Mouse (Mus musculus): ENCODE data around the gene Fam83d. TPM values are rescaled to one million over a fixed set of nuclear protein-coding genes. Genes with fewer than 3 reads are reported as not detected.
"Not testable (repeated sequence)": the region's sequence is repeated elsewhere in the genome, so short reads cannot be mapped to it uniquely, and the experiment has no call there.

Gene Fam83d
- polyA plus RNA-seq, 1 experiment, result 19.3 TPM

DNA sequence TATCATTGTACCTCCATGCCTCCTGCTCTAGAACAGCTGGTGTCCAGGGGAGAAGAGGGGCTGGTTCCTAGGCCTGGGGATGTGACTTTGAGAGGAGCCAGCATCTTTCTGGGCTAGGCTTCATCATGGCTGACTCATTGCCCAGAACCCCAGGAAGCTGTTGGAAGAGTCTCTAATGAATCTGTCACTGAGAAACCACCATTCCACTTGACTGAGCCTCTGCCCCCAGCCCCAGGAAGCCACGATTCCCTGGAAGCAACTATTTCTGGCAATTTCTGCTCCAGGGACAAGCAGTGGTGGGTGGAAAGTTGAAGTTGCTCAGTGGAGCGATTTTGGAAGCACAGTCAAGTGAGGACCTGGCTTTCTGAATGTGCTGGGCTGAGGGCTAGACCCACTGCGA lies 37.0 kb upstream of the Fam83d start:
- TF ChIP-seq POLR2A (IDR thresholded peaks at IDR 0.05; ENCODE audit: low read depth, low read length) (no peak), CTCF (IDR thresholded peaks at IDR 0.05; ENCODE audit: borderline replicate concordance, insufficient read depth, low read length) (no peak)
- H3K27ac ChIP-seq (ENCODE audit: insufficient read depth, low read length), result no peak overlapping the region
- H3K4me1 ChIP-seq (ENCODE audit: control insufficient read depth, insufficient read depth, low read length), result no peaks in the 10 kb centered on the region
- H3K4me3 ChIP-seq (ENCODE audit: insufficient read depth, low read length), result no peak overlapping the region

DNA sequence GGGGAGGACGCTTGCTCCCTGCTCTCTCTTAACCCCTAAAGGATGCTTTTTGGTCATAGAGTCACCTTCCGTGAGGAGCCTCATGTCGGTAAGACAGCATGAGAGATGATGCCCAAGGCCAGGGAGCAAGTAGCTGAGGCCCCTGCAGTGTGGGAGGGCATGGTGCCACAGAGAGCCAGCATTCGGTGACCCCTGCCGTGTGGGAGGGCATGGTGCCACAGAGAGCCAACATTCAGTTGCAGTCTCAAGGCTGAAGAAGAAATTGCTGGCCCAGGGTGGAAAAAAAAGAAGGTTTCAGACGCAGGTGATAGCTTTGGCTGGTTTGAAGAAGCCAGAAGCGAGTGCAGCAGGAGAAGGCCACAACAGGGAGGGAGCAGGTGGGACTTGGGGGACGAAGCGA lies 35.4 kb upstream of the Fam83d start:
- Histone ChIP-seq H3K4me1 (ENCODE audit: control insufficient read depth, insufficient read depth, low read length) (no peaks in the 10 kb centered on the region), H3K4me3 (ENCODE audit: insufficient read depth, low read length) (no peak overlapping the region), H3K27ac (ENCODE audit: insufficient read depth, low read length) (no peak overlapping the region)
- TF ChIP-seq CTCF (IDR thresholded peaks at IDR 0.05; ENCODE audit: borderline replicate concordance, insufficient read depth, low read length), result no peak
- no peak for TF ChIP-seq POLR2A (IDR thresholded peaks at IDR 0.05; ENCODE audit: low read depth, low read length)

DNA sequence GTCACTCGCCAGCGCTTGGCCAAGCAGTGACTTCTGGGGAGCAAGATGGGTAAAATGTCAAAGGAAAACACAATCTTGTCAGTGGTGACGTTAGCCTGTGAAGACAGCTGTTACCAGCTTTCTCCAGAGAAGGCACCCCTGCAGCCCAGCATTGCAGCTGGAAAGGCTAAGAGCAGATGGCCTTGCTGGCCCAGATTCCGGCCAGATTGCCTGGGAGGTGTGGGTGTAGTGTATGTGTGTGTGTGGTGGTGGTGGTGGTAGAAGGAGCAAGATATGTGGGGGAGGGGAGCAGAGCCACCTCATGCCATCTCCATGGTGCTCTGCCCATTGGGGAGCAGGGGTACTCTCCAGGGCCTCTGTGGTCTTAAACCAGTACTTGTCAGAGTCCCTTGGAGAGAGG lies 34.8 kb upstream of the Fam83d start:
- TF ChIP-seq CTCF (IDR thresholded peaks at IDR 0.05; ENCODE audit: borderline replicate concordance, insufficient read depth, low read length) (no peak), POLR2A (IDR thresholded peaks at IDR 0.05; ENCODE audit: low read depth, low read length) (no peak)
- H3K27ac ChIP-seq (ENCODE audit: insufficient read depth, low read length), result no peak overlapping the region
- no peaks in the 10 kb centered on the region for H3K4me1 ChIP-seq (ENCODE audit: control insufficient read depth, insufficient read depth, low read length)
- no peak overlapping the region for H3K4me3 ChIP-seq (ENCODE audit: insufficient read depth, low read length)

DNA sequence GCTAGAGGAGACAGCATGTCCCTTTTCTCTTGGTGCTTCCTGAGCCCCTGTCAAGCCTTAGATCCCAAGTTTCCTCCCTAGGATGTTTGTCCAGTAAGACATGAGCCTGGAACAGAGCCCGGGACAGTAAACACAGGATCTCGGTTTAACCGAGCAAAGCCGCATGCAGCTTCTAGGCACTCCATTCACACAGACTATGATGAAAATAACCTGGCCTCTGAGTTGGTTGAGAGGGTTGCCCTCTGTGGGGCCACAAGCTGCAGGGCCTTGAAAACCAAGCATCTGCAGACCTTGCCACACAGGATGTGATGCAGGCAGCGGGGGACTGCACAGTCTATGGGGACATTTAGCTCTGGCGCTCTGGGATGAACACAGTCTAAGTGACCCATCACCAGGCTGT lies 34.0 kb upstream of the Fam83d start:
- no peak for TF ChIP-seq POLR2A (IDR thresholded peaks at IDR 0.05; ENCODE audit: low read depth, low read length)
- no peak for TF ChIP-seq CTCF (IDR thresholded peaks at IDR 0.05; ENCODE audit: borderline replicate concordance, insufficient read depth, low read length)

DNA sequence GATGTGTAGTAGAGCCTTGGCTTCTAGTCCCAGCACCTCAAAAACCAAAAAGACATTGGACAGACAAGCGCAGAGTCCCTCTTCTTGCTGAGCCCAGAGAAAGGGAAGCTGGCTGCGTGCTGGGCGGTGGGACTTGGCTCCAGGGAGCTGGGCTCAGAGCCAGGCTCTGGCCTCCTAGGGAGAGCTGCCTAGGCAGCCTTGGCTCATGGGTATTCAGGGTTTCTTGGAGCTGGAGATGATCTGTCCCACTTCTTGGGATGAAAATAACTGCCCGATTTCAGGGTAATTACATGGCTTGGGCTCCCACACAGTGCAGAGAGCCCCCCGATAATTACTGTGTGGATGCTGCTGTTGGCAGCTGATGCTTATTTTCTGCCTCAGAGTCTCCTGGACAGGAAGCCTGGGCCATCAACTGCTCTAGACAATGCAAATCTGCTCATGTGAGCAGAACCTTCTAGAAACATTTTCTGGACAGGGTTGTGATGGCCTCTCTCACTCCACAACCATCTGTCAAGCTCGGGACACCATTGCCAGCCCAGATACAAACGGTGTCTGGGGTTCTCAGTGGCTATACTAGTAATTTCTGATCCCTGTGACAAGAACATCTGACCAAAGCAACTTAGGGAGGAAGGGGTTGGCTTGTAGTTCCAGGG lies 33.3 kb upstream of the Fam83d start:
- no peak overlapping the region for H3K27ac ChIP-seq (ENCODE audit: insufficient read depth, low read length)
- no peaks in the 10 kb centered on the region for H3K4me1 ChIP-seq (ENCODE audit: control insufficient read depth, insufficient read depth, low read length)
- TF ChIP-seq POLR2A (IDR thresholded peaks at IDR 0.05; ENCODE audit: low read depth, low read length) (no peak), CTCF (IDR thresholded peaks at IDR 0.05; ENCODE audit: borderline replicate concordance, insufficient read depth, low read length) (no peak)

More for the DNA sequence above, 34.0 kb upstream of the Fam83d start:
- H3K27ac ChIP-seq (ENCODE audit: insufficient read depth, low read length), result no peak overlapping the region
- no peak overlapping the region for H3K4me3 ChIP-seq (ENCODE audit: insufficient read depth, low read length)
- no peaks in the 10 kb centered on the region for H3K4me1 ChIP-seq (ENCODE audit: control insufficient read depth, insufficient read depth, low read length)

DNA sequence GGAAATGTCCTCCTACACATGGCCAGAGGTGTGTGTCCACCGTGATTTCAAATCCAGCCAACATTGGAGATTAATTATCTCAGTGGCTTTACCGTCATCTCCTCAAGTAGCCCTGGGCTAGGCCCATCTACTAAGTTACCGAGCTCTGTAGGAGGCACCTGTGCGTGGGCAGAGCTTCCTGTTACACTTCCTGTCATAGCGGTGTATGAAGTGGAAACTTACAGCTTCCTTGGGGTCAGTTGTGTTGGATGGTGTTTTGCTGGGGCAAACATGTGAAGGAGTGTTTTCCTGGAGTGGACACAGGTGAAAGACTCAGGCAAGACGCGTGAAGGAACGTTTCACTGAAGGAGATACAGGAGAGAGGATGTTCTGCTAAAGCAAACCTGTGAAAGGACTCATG lies 32.6 kb upstream of the Fam83d start:
- Histone ChIP-seq H3K4me3 (ENCODE audit: insufficient read depth, low read length) (no peak overlapping the region), H3K4me1 (ENCODE audit: control insufficient read depth, insufficient read depth, low read length) (no peaks in the 10 kb centered on the region), H3K27ac (ENCODE audit: insufficient read depth, low read length) (no peak overlapping the region)
- TF ChIP-seq CTCF (IDR thresholded peaks at IDR 0.05; ENCODE audit: borderline replicate concordance, insufficient read depth, low read length), result no peak
- no peak for TF ChIP-seq POLR2A (IDR thresholded peaks at IDR 0.05; ENCODE audit: low read depth, low read length)

More for the DNA sequence above, 33.3 kb upstream of the Fam83d start:
- H3K4me3 ChIP-seq (ENCODE audit: insufficient read depth, low read length), result no peak overlapping the region

DNA sequence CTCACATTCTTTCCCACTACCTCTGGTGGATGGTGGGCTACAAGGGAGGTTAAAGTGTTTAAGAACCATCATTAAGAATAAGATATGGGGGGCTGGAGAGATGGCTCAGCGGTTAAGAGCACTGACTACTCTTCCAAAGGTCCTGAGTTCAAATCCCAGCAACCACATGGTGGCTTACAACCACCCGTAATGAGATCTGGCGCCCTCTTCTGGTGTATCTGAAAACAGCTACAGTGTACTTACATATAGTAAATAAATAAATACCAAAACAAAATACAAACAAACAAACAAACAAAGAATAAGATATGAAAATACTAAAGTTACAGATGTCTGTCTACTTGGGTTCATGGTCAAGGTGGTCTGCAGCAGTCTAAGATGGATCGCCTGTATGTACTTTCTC lies 31.6 kb upstream of the Fam83d start:
- H3K4me3 ChIP-seq (ENCODE audit: insufficient read depth, low read length); H3K4me1 ChIP-seq (ENCODE audit: control insufficient read depth, insufficient read depth, low read length); H3K27ac ChIP-seq (ENCODE audit: insufficient read depth, low read length): not testable (repeated sequence)

DNA sequence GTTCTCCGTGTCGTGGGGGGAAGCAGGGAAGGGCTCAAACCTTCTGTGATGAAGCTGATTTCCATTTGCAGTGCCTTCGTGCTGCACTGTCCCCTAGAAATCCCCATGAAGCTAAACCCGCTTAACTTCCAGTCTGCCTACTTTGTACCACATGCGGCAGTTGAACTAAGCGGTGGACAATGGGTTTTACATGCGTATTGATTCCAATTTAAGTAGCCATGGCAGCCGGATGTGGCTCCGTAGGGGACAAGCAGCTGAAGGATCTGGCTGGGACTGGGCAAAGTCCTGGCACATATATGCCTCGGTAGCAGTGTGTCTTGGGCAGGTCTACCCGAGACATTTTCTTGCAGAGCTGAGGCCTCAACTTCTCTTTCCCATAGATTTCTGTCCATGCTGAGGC lies 29.3 kb upstream of the Fam83d start:
- Histone ChIP-seq H3K4me1 (ENCODE audit: control insufficient read depth, insufficient read depth, low read length) (no peaks in the 10 kb centered on the region), H3K27ac (ENCODE audit: insufficient read depth, low read length) (no peak overlapping the region), H3K4me3 (ENCODE audit: insufficient read depth, low read length) (no peak overlapping the region)
- no peak for TF ChIP-seq POLR2A (IDR thresholded peaks at IDR 0.05; ENCODE audit: low read depth, low read length)
- TF ChIP-seq CTCF (IDR thresholded peaks at IDR 0.05; ENCODE audit: borderline replicate concordance, insufficient read depth, low read length), result no peak

DNA sequence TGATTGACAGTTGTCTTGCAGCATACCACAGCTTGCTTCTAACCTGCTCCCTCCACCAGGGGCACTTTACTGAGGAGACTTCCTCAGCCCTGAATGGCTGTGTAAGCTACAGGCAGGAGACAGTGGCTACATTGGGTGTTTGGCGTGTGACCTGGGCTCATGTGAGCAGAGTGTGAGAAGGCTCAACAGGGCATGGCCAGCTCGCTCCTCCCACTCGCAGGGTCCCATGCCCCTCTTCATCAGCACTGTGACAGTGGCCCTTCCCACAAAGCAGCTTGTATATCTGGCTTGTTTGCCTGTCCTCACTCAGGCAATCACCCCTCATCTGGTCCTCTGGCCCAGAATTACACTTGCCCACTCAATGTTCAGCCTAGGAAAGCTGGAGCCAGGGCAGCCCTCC lies 28.8 kb upstream of the Fam83d start:
- TF ChIP-seq POLR2A (IDR thresholded peaks at IDR 0.05; ENCODE audit: low read depth, low read length) (no peak), CTCF (IDR thresholded peaks at IDR 0.05; ENCODE audit: borderline replicate concordance, insufficient read depth, low read length) (no peak)
- Histone ChIP-seq H3K4me1 (ENCODE audit: control insufficient read depth, insufficient read depth, low read length) (no peaks in the 10 kb centered on the region), H3K27ac (ENCODE audit: insufficient read depth, low read length) (no peak overlapping the region), H3K4me3 (ENCODE audit: insufficient read depth, low read length) (no peak overlapping the region)

DNA sequence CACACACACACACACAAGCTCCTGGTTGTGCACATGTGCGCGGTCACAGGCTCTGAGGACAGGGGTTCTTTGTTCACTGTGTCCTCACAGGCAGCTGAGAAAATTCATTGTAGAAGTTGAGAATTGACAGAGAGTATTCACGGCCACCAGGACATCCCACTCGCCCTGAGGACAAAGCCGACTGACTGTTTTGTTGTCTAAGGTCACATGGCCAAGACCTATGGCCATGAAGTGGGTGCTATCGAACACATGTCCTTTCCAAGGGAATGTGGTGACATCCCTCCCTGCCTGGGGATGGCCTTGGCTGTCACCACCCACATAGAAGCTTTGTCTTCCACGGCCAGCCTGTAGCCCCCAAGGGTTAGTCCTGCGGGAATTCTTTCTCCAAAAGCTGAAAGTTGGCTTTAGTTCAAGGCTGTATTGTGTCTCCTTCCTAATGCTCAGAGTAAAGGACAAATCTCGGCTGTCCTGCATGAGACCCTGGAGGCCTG lies 26.8 kb upstream of the Fam83d start:
- no peak overlapping the region for H3K27ac ChIP-seq (ENCODE audit: insufficient read depth, low read length)
- TF ChIP-seq CTCF (IDR thresholded peaks at IDR 0.05; ENCODE audit: borderline replicate concordance, insufficient read depth, low read length) (no peak), POLR2A (IDR thresholded peaks at IDR 0.05; ENCODE audit: low read depth, low read length) (no peak)
- H3K4me3 ChIP-seq (ENCODE audit: insufficient read depth, low read length), result no peak overlapping the region
- no peaks in the 10 kb centered on the region for H3K4me1 ChIP-seq (ENCODE audit: control insufficient read depth, insufficient read depth, low read length)

DNA sequence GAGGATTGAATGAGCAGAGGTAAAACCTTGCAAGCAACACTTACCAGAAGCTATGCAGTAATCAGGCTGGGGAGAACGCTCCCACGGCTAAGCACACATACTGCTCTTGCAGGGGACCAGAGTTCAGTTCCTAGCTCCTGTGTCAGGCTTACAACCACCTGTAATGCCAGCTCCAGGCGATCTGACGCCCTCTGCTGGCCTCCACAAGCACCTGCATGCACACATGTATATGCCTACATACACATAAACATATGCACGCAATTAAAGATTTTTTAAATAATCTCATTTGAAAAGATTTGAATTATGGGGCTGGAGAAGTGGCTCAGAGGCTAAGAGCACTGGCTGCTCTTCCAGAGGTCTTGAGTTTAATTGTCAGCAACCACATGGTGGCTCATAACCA lies 25.5 kb upstream of the Fam83d start:
- no peak overlapping the region for H3K27ac ChIP-seq (ENCODE audit: insufficient read depth, low read length)
- no peak overlapping the region for H3K4me3 ChIP-seq (ENCODE audit: insufficient read depth, low read length)
- no peaks in the 10 kb centered on the region for H3K4me1 ChIP-seq (ENCODE audit: control insufficient read depth, insufficient read depth, low read length)
- TF ChIP-seq POLR2A (IDR thresholded peaks at IDR 0.05; ENCODE audit: low read depth, low read length) (no peak), CTCF (IDR thresholded peaks at IDR 0.05; ENCODE audit: borderline replicate concordance, insufficient read depth, low read length) (no peak)

Data from embryonic fibroblast, embryonic 13.5 days (primary cell).